Mouse (Mus musculus): ENCODE data around the gene Tusc1. TPM values are rescaled to one million over a fixed set of nuclear protein-coding genes. Genes with fewer than 3 reads are reported as not detected.

Gene Tusc1
- polyA plus RNA-seq (2014; fragmentation: Nextera tagmentation; extraction: Ambion mirVana), result 4.0 and 4.8 TPM in 2 replicates

DNA sequence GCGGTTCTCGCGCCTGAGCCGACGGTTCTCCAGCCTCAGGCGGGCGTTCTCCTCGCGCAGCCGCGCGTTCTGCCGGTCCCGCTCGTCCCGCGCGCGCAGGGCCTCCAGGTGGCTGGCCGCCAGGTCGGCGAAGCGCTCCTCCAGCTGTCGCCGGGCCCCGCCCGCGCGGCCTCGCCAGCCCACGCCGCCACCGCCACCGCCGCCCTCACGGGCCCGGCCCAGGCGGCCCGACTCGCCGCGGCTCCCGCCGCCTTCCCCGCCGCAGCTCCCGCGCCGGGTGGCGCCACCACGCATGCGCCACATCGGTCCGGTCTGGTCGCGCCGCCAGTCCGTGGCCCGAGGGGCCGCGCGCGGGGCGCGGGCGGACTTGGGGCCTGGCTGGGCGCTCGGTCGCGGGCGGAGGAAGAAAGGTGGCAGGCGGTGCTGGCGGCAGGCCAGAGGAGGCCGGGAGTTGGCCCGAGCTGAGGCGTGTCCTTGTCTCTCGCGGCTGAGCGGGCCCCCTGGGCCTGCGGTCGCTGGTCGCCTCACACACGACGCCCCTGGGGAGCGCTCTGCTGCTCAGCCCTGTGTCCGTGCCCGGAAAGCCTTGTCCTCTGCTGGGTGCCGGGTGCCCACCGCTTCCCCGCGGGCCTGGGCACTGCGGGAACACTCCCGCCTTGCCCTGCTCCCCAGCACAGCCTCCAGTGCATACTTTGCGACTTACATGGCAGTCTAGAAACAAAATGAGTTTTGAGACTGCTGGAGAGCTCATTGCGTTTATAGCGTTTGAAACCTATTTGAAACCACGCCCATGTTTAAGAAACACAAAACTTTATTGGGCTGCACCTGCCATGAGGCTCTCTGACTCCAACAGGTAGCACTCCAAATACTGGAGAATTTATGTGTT, at the start of gene Tusc1:
Tusc1 (minus strand) TSS at position 394 of the 886 bp plus-strand sequence.
- H3K4me1 ChIP-seq (ENCODE audit: control insufficient read depth, insufficient read depth, low read length), result no peaks in the 10 kb centered on the region
- H3K36me3 ChIP-seq (ENCODE audit: control insufficient read depth, insufficient read depth, low read length), result no peaks in the 10 kb centered on the region
- H3K4me2 ChIP-seq (replicated peaks; ENCODE audit: low read depth, low read length), result peak within 1 kb of the TSS; percentile 92
- no peaks in the 10 kb centered on the region for H3K9me3 ChIP-seq (ENCODE audit: control insufficient read depth, low read depth, low read length)
- peak; percentile 89 for ATAC-seq (ENCODE audit: insufficient number of reproducible peaks, insufficient read depth, low FRiP score, low read depth)
- H3K9ac ChIP-seq (replicated peaks; ENCODE audit: low read depth, low read length), result peak within 1 kb of the TSS; percentile 75
- under 1% methylated on average over 77 of the region's 97 CpGs for WGBS
- peak within 1 kb of the TSS; percentile 96 for H3K27ac ChIP-seq (ENCODE audit: low read length)
- H3K27me3 ChIP-seq (ENCODE audit: control insufficient read depth, insufficient read depth, low read length), result no peaks in the 10 kb centered on the region
- peak within 1 kb of the TSS; percentile 79 for H3K4me3 ChIP-seq (ENCODE audit: low read depth, low read length)

DNA sequence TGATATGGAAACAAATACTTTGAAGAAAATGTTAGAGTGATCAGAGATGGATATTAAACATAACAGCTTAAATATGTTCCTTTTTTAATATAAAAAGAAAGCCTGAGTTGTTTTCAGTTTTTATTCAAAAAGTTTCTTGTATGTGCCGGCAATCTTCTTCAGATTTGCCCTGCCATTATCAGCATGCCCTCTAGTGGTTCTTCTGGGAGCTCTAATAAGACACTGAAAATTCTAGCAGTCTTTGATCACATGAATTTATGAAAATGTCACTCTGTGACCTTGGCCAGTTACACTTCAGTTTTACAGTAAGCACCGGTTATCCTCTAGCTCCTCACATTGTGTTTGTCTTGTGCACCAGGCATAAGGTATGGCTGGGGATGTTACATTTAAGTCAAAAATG, 17.6 kb upstream of the Tusc1 start:
- ATAC-seq (ENCODE audit: insufficient number of reproducible peaks, insufficient read depth, low FRiP score, low read depth), result no peak

DNA sequence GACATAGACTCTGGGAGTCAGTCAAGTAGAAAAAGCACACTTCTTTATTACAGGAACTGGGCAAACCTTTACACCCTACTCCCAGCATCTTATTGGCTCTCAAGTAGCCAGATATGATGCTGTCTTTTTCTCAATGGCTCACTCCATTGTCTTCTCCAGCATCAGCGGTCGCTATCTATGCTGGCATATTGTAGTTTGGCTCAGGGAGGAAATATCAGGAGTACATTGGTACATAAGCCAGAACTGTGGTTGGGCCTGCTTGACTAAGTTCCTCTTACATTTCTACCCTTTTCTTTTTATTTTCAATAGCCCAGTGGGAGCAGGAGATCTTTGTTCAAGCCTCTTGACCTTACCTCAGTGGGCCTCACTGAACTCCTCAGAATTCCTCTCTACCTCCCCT, 9.0 kb upstream of the Tusc1 start:
- no peak overlapping the region for H3K4me3 ChIP-seq (ENCODE audit: low read depth, low read length)
- H3K27ac ChIP-seq (ENCODE audit: low read length), result no peak overlapping the region
- no peaks in the 10 kb centered on the region for H3K27me3 ChIP-seq (ENCODE audit: control insufficient read depth, insufficient read depth, low read length)
- H3K9me3 ChIP-seq (ENCODE audit: control insufficient read depth, low read depth, low read length), result no peaks in the 10 kb centered on the region
- ATAC-seq (ENCODE audit: insufficient number of reproducible peaks, insufficient read depth, low FRiP score, low read depth), result no peak
- H3K4me2 ChIP-seq (replicated peaks; ENCODE audit: low read depth, low read length), result no peak overlapping the region
- WGBS, result 90% methylated on average over 2 of the region's 2 CpGs
- H3K4me1 ChIP-seq (ENCODE audit: control insufficient read depth, insufficient read depth, low read length), result no peaks in the 10 kb centered on the region
- no peaks in the 10 kb centered on the region for H3K36me3 ChIP-seq (ENCODE audit: control insufficient read depth, insufficient read depth, low read length)
- H3K9ac ChIP-seq (replicated peaks; ENCODE audit: low read depth, low read length), result no peak overlapping the region

More for the DNA sequence above, 17.6 kb upstream of the Tusc1 start:
- H3K36me3 ChIP-seq (ENCODE audit: control insufficient read depth, insufficient read depth, low read length), result no peaks in the 10 kb centered on the region
- H3K4me3 ChIP-seq (ENCODE audit: low read depth, low read length), result no peak overlapping the region
- no peaks in the 10 kb centered on the region for H3K4me1 ChIP-seq (ENCODE audit: control insufficient read depth, insufficient read depth, low read length)
- no peaks in the 10 kb centered on the region for H3K9me3 ChIP-seq (ENCODE audit: control insufficient read depth, low read depth, low read length)
- H3K27ac ChIP-seq (ENCODE audit: low read length), result no peak overlapping the region
- H3K4me2 ChIP-seq (replicated peaks; ENCODE audit: low read depth, low read length), result no peak overlapping the region
- no peaks in the 10 kb centered on the region for H3K27me3 ChIP-seq (ENCODE audit: control insufficient read depth, insufficient read depth, low read length)
- no peak overlapping the region for H3K9ac ChIP-seq (replicated peaks; ENCODE audit: low read depth, low read length)
- WGBS, result 62% methylated on average over 2 of the region's 2 CpGs

DNA sequence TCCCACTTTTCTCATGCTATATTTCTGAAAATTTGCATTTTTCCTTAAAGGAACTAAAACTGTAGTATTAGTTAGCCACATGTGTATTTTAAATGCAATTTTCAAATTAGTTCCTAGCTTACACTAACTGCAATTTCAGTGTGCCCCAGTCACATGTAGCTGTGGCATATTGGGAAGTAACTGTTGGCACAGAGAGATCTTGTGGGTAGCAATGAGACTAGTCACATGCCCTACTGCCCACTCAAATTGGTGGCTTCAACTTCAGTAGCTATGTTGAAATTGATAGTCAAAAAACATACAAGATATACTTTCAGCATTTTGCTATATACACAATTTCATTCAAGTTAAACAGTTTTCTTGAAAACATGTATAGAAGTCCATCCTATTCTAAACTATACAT, 6.3 kb upstream of the Tusc1 start:
- H3K4me3 ChIP-seq (ENCODE audit: low read depth, low read length), result no peak overlapping the region
- no peaks in the 10 kb centered on the region for H3K36me3 ChIP-seq (ENCODE audit: control insufficient read depth, insufficient read depth, low read length)
- no peaks in the 10 kb centered on the region for H3K27me3 ChIP-seq (ENCODE audit: control insufficient read depth, insufficient read depth, low read length)
- ATAC-seq (ENCODE audit: insufficient number of reproducible peaks, insufficient read depth, low FRiP score, low read depth), result no peak
- H3K9ac ChIP-seq (replicated peaks; ENCODE audit: low read depth, low read length), result no peak overlapping the region
- H3K9me3 ChIP-seq (ENCODE audit: control insufficient read depth, low read depth, low read length), result no peaks in the 10 kb centered on the region
- H3K4me2 ChIP-seq (replicated peaks; ENCODE audit: low read depth, low read length), result no peak overlapping the region
- H3K27ac ChIP-seq (ENCODE audit: low read length), result no peak overlapping the region
- H3K4me1 ChIP-seq (ENCODE audit: control insufficient read depth, insufficient read depth, low read length), result no peaks in the 10 kb centered on the region

DNA sequence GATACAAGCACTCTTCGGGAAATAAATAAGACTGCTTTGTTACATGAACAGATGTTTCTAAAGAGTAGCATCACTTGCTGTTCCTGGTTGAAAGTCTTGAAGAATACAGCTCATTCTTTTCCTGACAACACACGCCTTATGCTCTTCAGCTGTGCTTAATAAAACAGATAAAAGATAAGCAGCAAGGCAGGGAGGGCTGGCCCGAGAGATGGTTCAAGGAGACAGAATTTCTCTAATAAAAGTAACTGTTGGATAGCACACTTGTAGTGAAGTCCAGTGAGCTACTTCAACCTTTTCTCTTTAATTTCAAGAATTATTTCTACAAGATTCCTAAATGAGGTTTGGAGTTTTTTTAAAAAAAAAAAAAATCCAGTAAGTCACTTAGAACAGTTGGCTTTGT, 2.7 kb upstream of the Tusc1 start:
- WGBS, result 65% methylated on average over 3 of the region's 3 CpGs
- H3K36me3 ChIP-seq (ENCODE audit: control insufficient read depth, insufficient read depth, low read length), result no peaks in the 10 kb centered on the region
- no peak overlapping the region for H3K4me3 ChIP-seq (ENCODE audit: low read depth, low read length)
- no peaks in the 10 kb centered on the region for H3K27me3 ChIP-seq (ENCODE audit: control insufficient read depth, insufficient read depth, low read length)
- H3K4me1 ChIP-seq (ENCODE audit: control insufficient read depth, insufficient read depth, low read length), result no peaks in the 10 kb centered on the region
- no peaks in the 10 kb centered on the region for H3K9me3 ChIP-seq (ENCODE audit: control insufficient read depth, low read depth, low read length)
- no peak for ATAC-seq (ENCODE audit: insufficient number of reproducible peaks, insufficient read depth, low FRiP score, low read depth)
- no peak overlapping the region for H3K4me2 ChIP-seq (replicated peaks; ENCODE audit: low read depth, low read length)
- H3K9ac ChIP-seq (replicated peaks; ENCODE audit: low read depth, low read length), result no peak overlapping the region
- H3K27ac ChIP-seq (ENCODE audit: low read length), result no peak overlapping the region

DNA sequence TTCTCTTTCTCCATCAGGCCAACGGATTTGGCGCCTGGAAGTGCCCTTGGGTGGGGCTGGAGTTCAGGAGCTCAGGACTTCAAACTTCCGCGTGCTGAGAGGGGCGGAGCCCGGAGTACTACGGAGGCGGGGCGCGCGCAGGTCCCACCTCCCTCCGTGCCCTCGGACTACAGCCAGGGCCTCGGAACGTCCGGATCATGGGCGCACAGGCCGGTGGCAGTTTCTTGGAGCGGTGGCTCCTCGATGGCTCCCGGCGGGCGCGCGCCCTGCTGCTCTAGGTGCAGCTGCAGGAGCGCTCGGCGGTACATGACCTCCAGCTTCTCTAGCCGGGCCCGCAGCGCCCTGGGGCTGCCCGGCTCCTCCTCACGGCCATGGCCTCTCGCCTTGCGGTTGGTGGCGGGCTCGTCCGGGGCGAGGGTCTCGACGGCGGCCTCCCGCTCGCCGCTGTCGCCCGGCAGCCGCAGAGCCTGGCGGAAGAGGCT, 634 bp downstream of the Tusc1 start:
- peak overlapping the region; percentile 75 for H3K9ac ChIP-seq (replicated peaks; ENCODE audit: low read depth, low read length)
- H3K4me3 ChIP-seq (ENCODE audit: low read depth, low read length), result peak overlapping the region; percentile 79
- H3K4me1 ChIP-seq (ENCODE audit: control insufficient read depth, insufficient read depth, low read length), result no peaks in the 10 kb centered on the region
- H3K27ac ChIP-seq (ENCODE audit: low read length), result peak overlapping the region; percentile 96
- peak overlapping the region; percentile 92 for H3K4me2 ChIP-seq (replicated peaks; ENCODE audit: low read depth, low read length)
- H3K36me3 ChIP-seq (ENCODE audit: control insufficient read depth, insufficient read depth, low read length), result no peaks in the 10 kb centered on the region
- H3K9me3 ChIP-seq (ENCODE audit: control insufficient read depth, low read depth, low read length), result no peaks in the 10 kb centered on the region
- no peaks in the 10 kb centered on the region for H3K27me3 ChIP-seq (ENCODE audit: control insufficient read depth, insufficient read depth, low read length)
- ATAC-seq (ENCODE audit: insufficient number of reproducible peaks, insufficient read depth, low FRiP score, low read depth), result peak; percentile 93
- WGBS, result under 1% methylated on average over 28 of the region's 49 CpGs

DNA sequence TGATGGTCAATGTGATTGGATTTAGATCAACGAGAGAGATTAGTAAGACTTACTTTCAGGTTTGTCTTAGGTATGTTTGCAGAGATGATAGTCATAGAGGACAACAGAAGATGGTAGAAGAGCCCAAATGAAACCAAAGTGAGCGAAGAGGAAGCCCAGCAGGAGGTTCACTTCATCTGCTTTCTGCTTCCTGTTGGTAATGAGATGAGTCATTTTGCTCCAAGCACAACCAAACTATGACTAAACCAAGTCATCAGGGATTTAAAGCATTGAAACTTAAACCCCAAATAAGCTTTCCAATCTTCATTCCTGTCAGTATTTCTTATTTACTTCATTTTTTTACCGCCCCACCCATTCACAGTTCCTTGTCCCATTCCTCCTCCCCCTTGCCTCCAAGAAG, 27.8 kb downstream of the Tusc1 start:
- H3K4me2 ChIP-seq (replicated peaks; ENCODE audit: low read depth, low read length), result no peak overlapping the region
- H3K27ac ChIP-seq (ENCODE audit: low read length), result no peak overlapping the region
- no peak for ATAC-seq (ENCODE audit: insufficient number of reproducible peaks, insufficient read depth, low FRiP score, low read depth)
- WGBS, result 86% methylated on average over 3 of the region's 3 CpGs
- no peak overlapping the region for H3K9ac ChIP-seq (replicated peaks; ENCODE audit: low read depth, low read length)
- no peaks in the 10 kb centered on the region for H3K36me3 ChIP-seq (ENCODE audit: control insufficient read depth, insufficient read depth, low read length)
- H3K4me1 ChIP-seq (ENCODE audit: control insufficient read depth, insufficient read depth, low read length), result no peaks in the 10 kb centered on the region
- H3K27me3 ChIP-seq (ENCODE audit: control insufficient read depth, insufficient read depth, low read length), result no peaks in the 10 kb centered on the region
- H3K4me3 ChIP-seq (ENCODE audit: low read depth, low read length), result no peak overlapping the region
- no peaks in the 10 kb centered on the region for H3K9me3 ChIP-seq (ENCODE audit: control insufficient read depth, low read depth, low read length)

DNA sequence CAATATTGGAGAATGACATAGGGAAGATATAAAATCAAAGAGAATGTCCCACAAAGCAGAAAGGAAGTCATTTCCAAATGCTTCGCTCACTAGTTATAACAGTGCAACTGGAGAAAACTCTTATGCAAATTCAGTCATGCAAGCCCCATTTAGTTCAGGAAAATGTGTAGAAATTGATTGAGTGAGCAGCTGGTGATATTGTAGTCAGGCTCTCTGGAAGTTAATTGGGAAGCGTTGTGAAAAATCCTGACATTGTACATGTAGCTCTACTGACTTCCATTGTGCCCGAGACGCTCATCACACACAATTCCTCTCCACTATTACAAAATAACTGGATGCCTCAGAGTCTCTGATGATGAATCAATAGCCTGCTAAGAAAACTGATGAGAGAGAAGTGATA, 49.2 kb downstream of the Tusc1 start:
- no peaks in the 10 kb centered on the region for H3K9me3 ChIP-seq (ENCODE audit: control insufficient read depth, low read depth, low read length)
- H3K4me1 ChIP-seq (ENCODE audit: control insufficient read depth, insufficient read depth, low read length), result no peaks in the 10 kb centered on the region
- H3K4me3 ChIP-seq (ENCODE audit: low read depth, low read length), result no peak overlapping the region
- no peaks in the 10 kb centered on the region for H3K36me3 ChIP-seq (ENCODE audit: control insufficient read depth, insufficient read depth, low read length)
- no peak overlapping the region for H3K4me2 ChIP-seq (replicated peaks; ENCODE audit: low read depth, low read length)
- 89% methylated on average over 4 of the region's 4 CpGs for WGBS
- ATAC-seq (ENCODE audit: insufficient number of reproducible peaks, insufficient read depth, low FRiP score, low read depth), result no peak
- H3K9ac ChIP-seq (replicated peaks; ENCODE audit: low read depth, low read length), result no peak overlapping the region
- H3K27ac ChIP-seq (ENCODE audit: low read length), result no peak overlapping the region
- H3K27me3 ChIP-seq (ENCODE audit: control insufficient read depth, insufficient read depth, low read length), result no peaks in the 10 kb centered on the region

Measured in stomach, embryonic 14.5 days (tissue).